Comparison of ENCODE assay signal across 8 mouse cellular contexts in the genomic region with DNA sequence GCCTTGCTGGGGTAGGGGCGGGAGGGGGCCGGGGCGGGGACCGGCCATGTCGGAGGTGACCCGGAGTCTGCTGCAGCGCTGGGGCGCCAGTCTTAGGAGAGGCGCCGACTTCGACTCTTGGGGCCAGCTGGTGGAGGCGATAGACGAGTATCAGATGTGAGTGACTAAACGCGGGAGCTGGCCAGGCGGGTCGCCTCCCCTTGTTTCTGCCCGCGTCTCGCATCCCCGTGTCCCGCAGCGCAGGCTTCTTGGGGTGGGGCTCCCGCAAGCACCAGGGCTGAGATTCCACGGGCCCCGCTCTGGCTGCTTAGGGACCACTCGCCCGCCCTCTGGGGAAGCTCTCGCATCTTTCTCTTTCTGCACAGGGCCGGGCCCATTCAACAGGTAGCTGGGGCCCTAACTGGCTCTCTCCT. TPM values are rescaled to one million over a fixed set of nuclear protein-coding genes. Genes with fewer than 3 reads are reported as not detected.
DNase-seq lines count a peak whose midpoint lies in the region; ATAC-seq lines count a peak whose summit lies in the region.

No protein-coding gene starts in this region.

- DNase-seq in gastrocnemius, postnatal 10 days = peak; percentile 39
- no peak for DNase-seq in gastrocnemius, adult 8-10 months (ENCODE audit: low spot score in 2 of 2)
- DNase-seq in CD4-positive, CD25-positive, alpha-beta regulatory T cell, adult 2 months (ENCODE audit: low read depth, low spot score) = peak; percentile 64
- DNase-seq in cerebellum, adult 9-11 months = peak; percentile 73
- peak; percentile 22 to 25 for DNase-seq in frontal cortex, postnatal 25 days (ENCODE audit: low spot score in 2 of 2)
- DNase-seq in limb, embryonic 10.5 days (ENCODE audit: low spot score) = peak; percentile 79
- DNase-seq in thymus, postnatal 0 days (ENCODE audit: low spot score) = peak; percentile 60

- H3K4me2 ChIP-seq in midbrain, embryonic 16.5 days (ENCODE audit: low read length) = peak overlapping the region; percentile 55

- H3K4me1 ChIP-seq in limb, embryonic 10.5 days = no peaks in the 10 kb centered on the region
- H3K4me1 ChIP-seq in midbrain, embryonic 16.5 days (ENCODE audit: control insufficient read depth, insufficient read depth, low read length) = no peaks in the 10 kb centered on the region

- no peak; the same call in 1 of the 2 replicates for ATAC-seq in midbrain, embryonic 16.5 days

- no peaks in the 10 kb centered on the region for H3K9me3 ChIP-seq in limb, embryonic 10.5 days (replicated peaks)
- no peaks in the 10 kb centered on the region for H3K9me3 ChIP-seq in midbrain, embryonic 16.5 days (replicated peaks; ENCODE audit: control insufficient read depth, low read length, poor library complexity, severe bottlenecking)

- H3K4me3 ChIP-seq in limb, embryonic 10.5 days = peak overlapping the region; percentile 60
- H3K4me3 ChIP-seq in midbrain, embryonic 16.5 days (ENCODE audit: low read depth, low read length) = peak overlapping the region; percentile 46

- WGBS in limb, embryonic 10.5 days = under 1% methylated on average over 30 of the region's 30 CpGs
- under 1% methylated on average over 30 of the region's 30 CpGs for WGBS in midbrain, embryonic 16.5 days

- H3K36me3 ChIP-seq in limb, embryonic 10.5 days = peaks cover 16% of the 10 kb centered on the region
- H3K36me3 ChIP-seq in midbrain, embryonic 16.5 days (ENCODE audit: control insufficient read depth, insufficient read depth, low read length) = no peaks in the 10 kb centered on the region

- H3K27ac ChIP-seq in limb, embryonic 10.5 days = peak overlapping the region; percentile 75
- H3K27ac ChIP-seq in midbrain, embryonic 16.5 days (ENCODE audit: low read length) = peak overlapping the region; percentile 12; the same call in 1 of the 2 replicates

- H3K9ac ChIP-seq in midbrain, embryonic 16.5 days (ENCODE audit: low read depth, low read length) = peak overlapping the region; percentile 42

- no peaks in the 10 kb centered on the region for H3K27me3 ChIP-seq in limb, embryonic 10.5 days (ENCODE audit: low read depth, poor library complexity, severe bottlenecking)
- H3K27me3 ChIP-seq in midbrain, embryonic 16.5 days (ENCODE audit: control insufficient read depth, insufficient read depth, low read depth, low read length) = no peaks in the 10 kb centered on the region

RNA-seq across cellular contexts. Expression of gene Brox, which starts 0.4 kb away (rescaled TPM):
- 10 to 100 TPM; 27.0 to 31.5 TPM for total RNA-seq in gastrocnemius, postnatal 10 days (2021)
- 10 to 100 TPM; 17.3 to 20.3 (median 18.2) TPM for total RNA-seq in gastrocnemius, adult 8-10 months (2022)
- 29.8 and 35.1 TPM in 2 replicates for polyA plus RNA-seq in limb, embryonic 10.5 days (2016; fragmentation: Nextera tagmentation; extraction: Ambion mirVana)
- polyA plus RNA-seq in midbrain, embryonic 16.5 days (2015; fragmentation: Nextera tagmentation; extraction: Ambion mirVana) = 105 and 115 TPM in 2 replicates
- polyA plus RNA-seq in thymus, postnatal 0 days (2015; fragmentation: Nextera tagmentation; extraction: Ambion mirVana) = 55.3 and 63.5 TPM in 2 replicates

RNA-seq across cellular contexts. Expression of gene Aida, which starts 1.1 kb away (rescaled TPM):
- total RNA-seq in gastrocnemius, postnatal 10 days (2021) = 10 to 100 TPM; 32.6 to 38.6 TPM
- total RNA-seq in gastrocnemius, adult 8-10 months (2022) = 10 to 100 TPM; 16.6 to 21.7 (median 19.6) TPM
- 45.1 and 45.7 TPM in 2 replicates for polyA plus RNA-seq in limb, embryonic 10.5 days (2016; fragmentation: Nextera tagmentation; extraction: Ambion mirVana)
- 50.8 and 55.1 TPM in 2 replicates for polyA plus RNA-seq in midbrain, embryonic 16.5 days (2015; fragmentation: Nextera tagmentation; extraction: Ambion mirVana)
- 28.2 and 29.7 TPM in 2 replicates for polyA plus RNA-seq in thymus, postnatal 0 days (2015; fragmentation: Nextera tagmentation; extraction: Ambion mirVana)

Comparison
In these comparisons a context has a peak if more than half of its experiments do, and no peak if none do; other contexts are left out.
1. DNase-seq: peak in gastrocnemius, postnatal 10 days (single experiment), CD4-positive, CD25-positive, alpha-beta regulatory T cell, adult 2 months (single experiment), cerebellum, adult 9-11 months (single experiment), frontal cortex, postnatal 25 days (2 of 2), limb, embryonic 10.5 days (single experiment) and thymus, postnatal 0 days (single experiment); none in gastrocnemius, adult 8-10 months (0 of 2).